Mouse (Mus musculus): ENCODE data around the gene Ltbp4.

GRCm38 (mm10) chr7:27324161-27324560 lies 13.3 kb downstream of the Ltbp4 start:
- TF ChIP-seq CTCF (conservative IDR thresholded peaks at IDR 0.05; ENCODE audit: insufficient read depth, insufficient read length, low read depth, low read length) (no peak), POLR2A (IDR thresholded peaks at IDR 0.05; ENCODE audit: low read depth, low read length) (no peak)

All from kidney, adult 2 months (tissue).